Mouse (Mus musculus) CH12.LX (cell line): ENCODE measurements around the gene Rwdd4a. TPM values are rescaled to one million over a fixed set of nuclear protein-coding genes. Genes with fewer than 3 reads are reported as not detected.

Experiments
- DNase-seq: peaks from one replicate; pipeline ENCODE4 v3.0.0-alpha.2; 2013; ENCODE audit errors: extremely low read depth
- H3K27ac ChIP-seq: 2 replicates; pipeline ENCODE4 v1.5.1; 2012; ENCODE audit warnings: low read depth, mild to moderate bottlenecking, control low read depth, moderate library complexity; ENCODE audit not compliant: insufficient read depth
- H3K27me3 ChIP-seq: replicated peaks from 2 replicates; pipeline ENCODE3; 2012; ENCODE audit warnings: inconsistent platforms
- H3K36me3 ChIP-seq, 2 experiments: replicated peaks in 1 of 2; 2 replicates each; pipeline versions ENCODE3 to v1.6.1; 2012; ENCODE audit warnings: inconsistent platforms in 1 of 2, low read length in 1 of 2, mild to moderate bottlenecking in 1 of 2, mixed read lengths in 1 of 2, moderate library complexity in 1 of 2; ENCODE audit not compliant: control insufficient read depth in 1 of 2, insufficient read depth in 1 of 2
- H3K4me1 ChIP-seq, 2 experiments: 2 replicates each; pipeline ENCODE4 v1.6.1; 2012; ENCODE audit warnings: inconsistent platforms in 1 of 2, moderate library complexity in 1 of 2; ENCODE audit not compliant: insufficient read depth in 2 of 2, control insufficient read depth in 1 of 2
- H3K4me2 ChIP-seq: 2 replicates; pipeline ENCODE4 v1.6.1; 2012; ENCODE audit warnings: low read depth, mild to moderate bottlenecking, control low read depth; ENCODE audit not compliant: poor library complexity, insufficient read depth, severe bottlenecking
- H3K4me3 ChIP-seq, 3 experiments: fragments of 150-350 bp in 1 of 3; sonication (generic) in 1 of 3; replicated peaks in 1 of 3; 2 replicates each; pipeline versions ENCODE3 to v1.5.1; 2011 to 2012; ENCODE audit warnings: low read depth in 2 of 3, low read length in 2 of 3, mild to moderate bottlenecking in 2 of 3, moderate library complexity in 2 of 3, control low read depth in 1 of 3, improper control_type of control experiment in 1 of 3, inconsistent platforms in 1 of 3, mixed read lengths in 1 of 3; ENCODE audit not compliant: poor library complexity in 1 of 3
- H3K79me2 ChIP-seq: replicated peaks from 2 replicates; pipeline ENCODE4 v1.6.1; 2012; ENCODE audit warnings: mild to moderate bottlenecking, moderate library complexity; ENCODE audit not compliant: control insufficient read depth, poor library complexity, insufficient read depth, severe bottlenecking; ENCODE audit errors: extremely low read depth
- H3K9ac ChIP-seq: 2 replicates; pipeline ENCODE4 v1.6.1; 2012; ENCODE audit warnings: low read depth, mild to moderate bottlenecking, control low read depth, moderate library complexity; ENCODE audit not compliant: insufficient read depth
- H3K9me3 ChIP-seq: replicated peaks from 2 replicates; pipeline ENCODE3; 2012; ENCODE audit warnings: low read length, inconsistent platforms, mixed read lengths
- BHLHE40 ChIP-seq: IDR thresholded peaks from 2 replicates; pipeline ENCODE4 v1.6.1; 2011; ENCODE audit warnings: mild to moderate bottlenecking, low read depth, low read length, improper control_type of control experiment
- CHD1 ChIP-seq: IDR thresholded peaks from 2 replicates; pipeline ENCODE4 v1.6.1; 2012; ENCODE audit warnings: low read depth, low read length, improper control_type of control experiment, inconsistent platforms
- CTCF ChIP-seq, 2 experiments: IDR thresholded peaks in 1 of 2; conservative IDR thresholded peaks in 1 of 2; 2 replicates each; pipeline ENCODE4 v1.5.1; 2011 to 2012; ENCODE audit warnings: low read depth in 2 of 2, low read length in 2 of 2, improper control_type of control experiment in 1 of 2, inconsistent platforms in 1 of 2, mild to moderate bottlenecking in 1 of 2, moderate library complexity in 1 of 2
- E2F4 ChIP-seq: IDR thresholded peaks from 2 replicates; pipeline ENCODE4 v1.6.1; 2011; ENCODE audit warnings: low read depth, low read length, improper control_type of control experiment; ENCODE audit not compliant: insufficient replicate concordance
- MAZ ChIP-seq: IDR thresholded peaks from 2 replicates; pipeline ENCODE4 v1.6.1; 2012; ENCODE audit warnings: low read depth, mild to moderate bottlenecking, inconsistent platforms, low read length, improper control_type of control experiment, moderate library complexity
- MEF2A ChIP-seq: IDR thresholded peaks from 2 replicates; pipeline ENCODE4 v1.6.1; 2014; ENCODE audit warnings: low read depth, mild to moderate bottlenecking, inconsistent platforms, low read length, improper control_type of control experiment, borderline replicate concordance
- NRF1 ChIP-seq: IDR thresholded peaks from 2 replicates; pipeline ENCODE4 v1.6.1; 2014; ENCODE audit warnings: low read depth, mild to moderate bottlenecking, inconsistent platforms, low read length, improper control_type of control experiment, moderate library complexity
- PAX5 ChIP-seq: IDR thresholded peaks from 2 replicates; pipeline ENCODE4 v1.6.1; 2012; ENCODE audit warnings: low read length, inconsistent platforms, mixed read lengths
- POLR2A ChIP-seq: IDR thresholded peaks from 2 replicates; pipeline ENCODE4 v1.6.1; 2011; ENCODE audit warnings: low read depth, mild to moderate bottlenecking, improper control_type of control experiment, low read length
- POLR2AphosphoS2 ChIP-seq: IDR thresholded peaks from 2 replicates; pipeline ENCODE4 v1.6.1; 2011; ENCODE audit warnings: low read depth, low read length, improper control_type of control experiment
- RAD21 ChIP-seq: IDR thresholded peaks from 2 replicates; pipeline ENCODE4 v1.6.1; 2011; ENCODE audit warnings: low read depth, mild to moderate bottlenecking, low read length, improper control_type of control experiment, moderate library complexity
- SMC3 ChIP-seq: IDR thresholded peaks from 2 replicates; pipeline ENCODE4 v1.6.1; 2011; ENCODE audit warnings: low read depth, low read length, improper control_type of control experiment
- TBP ChIP-seq: conservative IDR thresholded peaks from 2 replicates; pipeline ENCODE4 v1.6.1; 2011; ENCODE audit warnings: low read depth, low read length, improper control_type of control experiment
- TCF12 ChIP-seq: IDR thresholded peaks from 2 replicates; pipeline ENCODE4 v1.6.1; 2014; ENCODE audit warnings: low read depth, mild to moderate bottlenecking, inconsistent platforms, low read length, improper control_type of control experiment
- USF1 ChIP-seq: IDR thresholded peaks from 2 replicates; pipeline ENCODE4 v1.6.1; 2014; ENCODE audit warnings: low read depth, mild to moderate bottlenecking, inconsistent platforms, low read length, improper control_type of control experiment
- USF2 ChIP-seq: conservative IDR thresholded peaks from 2 replicates; pipeline ENCODE4 v1.6.1; 2011; ENCODE audit warnings: low read depth, low read length, improper control_type of control experiment
- ZC3H11A ChIP-seq: IDR thresholded peaks from 2 replicates; pipeline ENCODE4 v1.6.1; 2012; ENCODE audit warnings: low read depth, mild to moderate bottlenecking, inconsistent platforms, low read length, improper control_type of control experiment
- ZMIZ1 ChIP-seq: IDR thresholded peaks from 2 replicates; pipeline ENCODE4 v1.6.1; 2012; ENCODE audit warnings: low read depth, mild to moderate bottlenecking, inconsistent platforms, low read length, improper control_type of control experiment
- dilution Hi-C: fragments of 300-500 bp; cut with MboI; formaldehyde crosslinking; loops from 2 replicates; pipeline ENCODE4 v1.14.3; 2020; ENCODE audit warnings: low sequenced_read_pairs; ENCODE audit not compliant: extremely low pct_unique_long_range_greater_than_20kb, extremely low pct_ligation_motif_present
- in situ Hi-C: fragments of 300-500 bp; cut with MboI; formaldehyde crosslinking; loops from 3 replicates; pipeline ENCODE4 v1.14.3; 2019; ENCODE audit warnings: low sequenced_read_pairs, low pct_ligation_motif_present, low pct_unique_long_range_greater_than_20kb, mixed read lengths
- polyA plus RNA-seq: library from polyadenylated mRNA; unstranded; fragments of >175 nt; gene quantifications from 2 replicates; pipeline ENCODE4 v1.2.1, GENCODE M21; 2012; ENCODE audit warnings: low read depth; ENCODE audit not compliant: insufficient read length
- total RNA-seq, 2 experiments: library from RNA; depleted of rRNA; stranded (reverse); fragments of 300-350 nt in 1 of 2; fragments of >200 nt in 1 of 2; gene quantifications; 2 replicates each; pipeline ENCODE4 v1.2.3; 2012 to 2014

The Rwdd4a gene
- total and polyA plus RNA-seq, 3 experiments, result 27.7 to 69.9 (median 55.9) TPM

GRCm38 (mm10) chr8:47493106-47493505 lies 40.4 kb upstream of the Rwdd4a start:
- dilution Hi-C loops (no loop called here), in situ Hi-C loops (no loop called here)
- Histone ChIP-seq H3K79me2 (no peaks in the 10 kb centered on the region), H3K9ac (no peak overlapping the region), H3K9me3 (no peaks in the 10 kb centered on the region), H3K27ac (no peak overlapping the region), H3K27me3 (no peaks in the 10 kb centered on the region), H3K36me3 (peaks cover 59 to 85% of the 10 kb centered on the region in 2 experiments), H3K4me1 (no peaks in the 10 kb centered on the region), H3K4me2 (no peak overlapping the region), H3K4me3 (no peak overlapping the region)
- DNase-seq, result no peak
- TF ChIP-seq RAD21, result no peak

GRCm38 (mm10) chr8:47494602-47495153 lies 38.8 kb upstream of the Rwdd4a start:
- Histone ChIP-seq H3K4me1 (no peaks in the 10 kb centered on the region), H3K79me2 (no peaks in the 10 kb centered on the region), H3K9ac (no peak overlapping the region), H3K9me3 (no peaks in the 10 kb centered on the region), H3K27me3 (no peaks in the 10 kb centered on the region), H3K36me3 (peaks cover 62 to 91% of the 10 kb centered on the region in 2 experiments), H3K4me2 (no peak overlapping the region), H3K4me3 (no peak overlapping the region), H3K27ac (no peak overlapping the region)
- no peak for DNase-seq
- in situ Hi-C loops (no loop called here), dilution Hi-C loops (no loop called here)
- no peak for TF ChIP-seq POLR2A

GRCm38 (mm10) chr8:47495428-47495827 lies 38.0 kb upstream of the Rwdd4a start:
- no peak overlapping the region for H3K4me2 ChIP-seq
- H3K36me3 ChIP-seq, result peaks cover 62 to 92% of the 10 kb centered on the region in 2 experiments
- H3K9me3 ChIP-seq, result no peaks in the 10 kb centered on the region
- H3K9ac ChIP-seq, result no peak overlapping the region
- dilution Hi-C loops, result no loop called here
- H3K27me3 ChIP-seq, result no peaks in the 10 kb centered on the region
- H3K4me1 ChIP-seq, result no peaks in the 10 kb centered on the region
- H3K4me3 ChIP-seq, result no peak overlapping the region
- no peak overlapping the region for H3K27ac ChIP-seq
- TF ChIP-seq USF1, result no peak
- no peak for TF ChIP-seq E2F4
- no peak for TF ChIP-seq MEF2A
- no peak for DNase-seq
- in situ Hi-C loops, result no loop called here
- no peaks in the 10 kb centered on the region for H3K79me2 ChIP-seq

- dilution Hi-C loops, result no loop called here
- Histone ChIP-seq H3K36me3 (peaks cover 64 to 93% of the 10 kb centered on the region in 2 experiments), H3K27me3 (no peaks in the 10 kb centered on the region), H3K9me3 (no peaks in the 10 kb centered on the region), H3K79me2 (no peaks in the 10 kb centered on the region), H3K9ac (no peak overlapping the region), H3K4me2 (no peak overlapping the region), H3K4me1 (no peaks in the 10 kb centered on the region), H3K27ac (no peak overlapping the region), H3K4me3 (no peak overlapping the region)
- TF ChIP-seq TBP (no peak), SMC3 (no peak), TCF12 (no peak), ZMIZ1 (no peak), CHD1 (no peak), NRF1 (no peak), MAZ (no peak), POLR2AphosphoS2 (no peak), CTCF (conservative IDR thresholded peaks at IDR 0.05 in 1 of 2, IDR thresholded peaks at IDR 0.05 in 1 of 2; ENCODE audit: low read depth in 2 of 2, low read length in 2 of 2) (no peak), BHLHE40 (no peak), USF1 (no peak), USF2 (no peak), PAX5 (no peak), POLR2A (no peak), ZC3H11A (no peak), E2F4 (no peak)
- DNase-seq, result no peak
- in situ Hi-C loops, result no loop called here
Measured at GRCm38 (mm10) chr8:47501994-47502393, 31.5 kb upstream of the Rwdd4a start.
